Mouse (Mus musculus): ENCODE measurements around the gene Syde2. TPM values are rescaled to one million over a fixed set of nuclear protein-coding genes. Genes with fewer than 3 reads are reported as not detected.
"Not testable (repeated sequence)": the region's sequence is repeated elsewhere in the genome, so short reads cannot be mapped to it uniquely, and the experiment has no call there.

Gene Syde2
- polyA plus RNA-seq, 1 experiment from 2014 or later = 2.4 TPM

- H3K27me3 ChIP-seq (replicated peaks; ENCODE audit: control insufficient read depth, insufficient read depth, low read length) = no peaks in the 10 kb centered on the region
- no peaks in the 10 kb centered on the region for H3K9me3 ChIP-seq (ENCODE audit: control insufficient read depth, low read length)
- DNase-seq (ENCODE audit: low spot score) (peak; percentile 73), ATAC-seq (ENCODE audit: low read depth) (no peak)
- no peak overlapping the region for H3K4me3 ChIP-seq (ENCODE audit: low read depth, low read length)
- no peak overlapping the region for H3K4me2 ChIP-seq (ENCODE audit: low read depth, low read length)
- H3K27ac ChIP-seq (replicated peaks; ENCODE audit: low read depth, low read length) = no peak overlapping the region; the same call in 1 of the 2 replicates
- H3K9ac ChIP-seq (ENCODE audit: low read depth, low read length) = no peak overlapping the region
- H3K4me1 ChIP-seq (ENCODE audit: control insufficient read depth, insufficient read depth, low read length) = peaks cover 11% of the 10 kb centered on the region
- no peaks in the 10 kb centered on the region for H3K36me3 ChIP-seq (ENCODE audit: control insufficient read depth, insufficient read depth, low read length)
- 65% methylated on average over 10 of the region's 10 CpGs for WGBS
Observed at GRCm38 (mm10) chr3:145992796-145993195, 5.1 kb downstream of the Syde2 start.

DNA sequence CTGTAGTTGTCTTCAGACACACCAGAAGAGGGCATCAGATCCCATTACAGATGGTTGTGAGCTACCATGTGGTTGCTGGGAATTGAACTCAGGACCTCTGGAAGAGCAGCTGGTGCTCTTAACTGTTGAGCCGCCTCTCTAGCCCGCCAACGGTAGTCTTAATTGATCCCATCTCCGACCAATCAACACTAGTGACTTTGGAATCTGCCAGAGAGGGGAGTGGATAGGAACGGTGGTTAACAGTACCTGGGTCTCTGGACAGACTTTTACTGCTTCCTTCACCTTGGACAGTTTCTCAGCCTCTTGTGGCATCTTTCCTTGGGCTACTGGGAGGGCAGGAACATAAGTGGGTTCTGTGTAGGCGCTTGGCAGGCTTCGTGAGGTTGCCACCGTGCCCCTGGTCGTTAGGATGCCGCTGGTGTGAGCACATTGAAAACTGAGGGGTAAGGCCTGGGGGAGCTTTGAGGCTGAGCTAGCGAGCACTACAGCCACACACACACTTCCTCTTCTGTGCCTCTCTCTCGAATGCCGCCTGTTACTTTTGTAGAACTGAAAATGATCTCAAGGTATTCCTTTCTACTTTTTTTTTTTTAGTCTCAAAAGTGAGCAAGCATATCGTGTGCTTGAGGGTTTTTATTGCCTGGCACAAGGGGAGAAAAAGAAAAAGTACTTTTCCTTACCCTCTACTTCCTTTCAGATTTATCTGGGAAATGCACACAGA, 6.0 kb downstream of the Syde2 start:
- peaks cover 6% of the 10 kb centered on the region; the same call in 1 of the 2 replicates for H3K36me3 ChIP-seq (ENCODE audit: control insufficient read depth, insufficient read depth, low read length)

GRCm38 (mm10) chr3:145995489-145995888, 7.8 kb downstream of the Syde2 start:
- no peaks in the 10 kb centered on the region for H3K9me3 ChIP-seq (ENCODE audit: control insufficient read depth, low read length)
- H3K27me3 ChIP-seq (replicated peaks; ENCODE audit: control insufficient read depth, insufficient read depth, low read length) = no peaks in the 10 kb centered on the region
- no peak for DNase-seq (ENCODE audit: low spot score)
- ATAC-seq (ENCODE audit: low read depth) = no peak
- no peak overlapping the region for H3K27ac ChIP-seq (replicated peaks; ENCODE audit: low read depth, low read length)
- 87% methylated on average over 5 of the region's 5 CpGs for WGBS
- H3K4me2 ChIP-seq (ENCODE audit: low read depth, low read length) = no peak overlapping the region
- H3K9ac ChIP-seq (ENCODE audit: low read depth, low read length) = no peak overlapping the region
- peaks cover 8% of the 10 kb centered on the region for H3K4me1 ChIP-seq (ENCODE audit: control insufficient read depth, insufficient read depth, low read length)
- H3K4me3 ChIP-seq (ENCODE audit: low read depth, low read length) = no peak overlapping the region
- H3K36me3 ChIP-seq (ENCODE audit: control insufficient read depth, insufficient read depth, low read length) = peaks cover 20% of the 10 kb centered on the region

More for the DNA sequence above, 6.0 kb downstream of the Syde2 start:
- ATAC-seq (ENCODE audit: low read depth) (no peak), DNase-seq (ENCODE audit: low spot score) (no peak)
- H3K27me3 ChIP-seq (replicated peaks; ENCODE audit: control insufficient read depth, insufficient read depth, low read length) = no peaks in the 10 kb centered on the region
- no peaks in the 10 kb centered on the region for H3K9me3 ChIP-seq (ENCODE audit: control insufficient read depth, low read length)
- WGBS = 77% methylated on average over 14 of the region's 14 CpGs
- peaks cover 11% of the 10 kb centered on the region for H3K4me1 ChIP-seq (ENCODE audit: control insufficient read depth, insufficient read depth, low read length)
- no peak overlapping the region for H3K9ac ChIP-seq (ENCODE audit: low read depth, low read length)
- no peak overlapping the region for H3K27ac ChIP-seq (replicated peaks; ENCODE audit: low read depth, low read length)
- no peak overlapping the region for H3K4me2 ChIP-seq (ENCODE audit: low read depth, low read length)
- no peak overlapping the region for H3K4me3 ChIP-seq (ENCODE audit: low read depth, low read length)

GRCm38 (mm10) chr3:145996539-145996938, 8.9 kb downstream of the Syde2 start:
- H3K36me3 ChIP-seq (ENCODE audit: control insufficient read depth, insufficient read depth, low read length) = peaks cover 30% of the 10 kb centered on the region
- H3K4me3 ChIP-seq (ENCODE audit: low read depth, low read length); ATAC-seq (ENCODE audit: low read depth); H3K27me3 ChIP-seq (replicated peaks; ENCODE audit: control insufficient read depth, insufficient read depth, low read length); H3K9me3 ChIP-seq (ENCODE audit: control insufficient read depth, low read length); DNase-seq (ENCODE audit: low spot score); H3K9ac ChIP-seq (ENCODE audit: low read depth, low read length); H3K27ac ChIP-seq (replicated peaks; ENCODE audit: low read depth, low read length); H3K4me1 ChIP-seq (ENCODE audit: control insufficient read depth, insufficient read depth, low read length); H3K4me2 ChIP-seq (ENCODE audit: low read depth, low read length): not testable (repeated sequence)
- 75% methylated on average over 4 of the region's 5 CpGs for WGBS

DNA sequence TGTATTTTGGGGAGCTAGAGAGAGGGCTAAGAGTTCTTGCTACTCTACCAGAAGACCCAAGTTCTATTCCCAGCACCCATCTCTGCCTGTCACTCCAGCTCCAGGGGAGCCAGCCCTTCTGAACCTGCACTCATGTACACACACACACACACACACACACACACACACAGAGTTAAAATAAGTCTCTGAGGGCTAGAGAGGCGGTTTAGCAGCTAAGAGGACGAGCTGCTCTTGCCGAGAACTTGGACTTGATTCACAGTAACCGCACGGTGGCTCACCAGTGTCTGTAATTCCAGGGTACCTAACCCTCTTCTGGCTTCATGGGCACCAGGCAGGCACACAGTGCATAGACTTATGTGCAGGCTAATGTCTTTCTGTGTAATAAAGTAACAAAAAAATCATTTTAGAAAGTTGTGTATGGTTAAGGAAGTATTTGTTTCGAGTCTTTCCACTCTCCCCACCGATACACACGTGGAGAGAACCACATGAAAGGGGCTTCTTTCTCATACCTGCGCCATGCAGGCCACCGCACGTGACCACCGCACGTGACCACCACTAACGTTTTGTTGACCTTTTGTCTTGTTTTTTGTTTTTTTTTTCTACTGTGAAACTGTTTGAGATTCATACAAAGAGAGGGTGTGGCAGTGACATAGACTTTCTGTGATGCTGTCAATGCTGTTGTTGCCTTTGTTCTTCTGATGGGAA, 16.8 kb downstream of the Syde2 start:
- Histone ChIP-seq H3K4me2 (ENCODE audit: low read depth, low read length) (no peak overlapping the region), H3K4me3 (ENCODE audit: low read depth, low read length) (no peak overlapping the region), H3K4me1 (ENCODE audit: control insufficient read depth, insufficient read depth, low read length) (0 out of 2 replicates have a peak, but pooled peaks cover 2% of the 10 kb centered on the region), H3K9ac (ENCODE audit: low read depth, low read length) (no peak overlapping the region), H3K27ac (replicated peaks; ENCODE audit: low read depth, low read length) (no peak overlapping the region), H3K27me3 (replicated peaks; ENCODE audit: control insufficient read depth, insufficient read depth, low read length) (no peaks in the 10 kb centered on the region), H3K9me3 (ENCODE audit: control insufficient read depth, low read length) (no peaks in the 10 kb centered on the region), H3K36me3 (ENCODE audit: control insufficient read depth, insufficient read depth, low read length) (peaks cover 69% of the 10 kb centered on the region)
- DNase-seq (ENCODE audit: low spot score) (no peak), ATAC-seq (ENCODE audit: low read depth) (no peak)
- 92% methylated on average over 14 of the region's 14 CpGs for WGBS

DNA sequence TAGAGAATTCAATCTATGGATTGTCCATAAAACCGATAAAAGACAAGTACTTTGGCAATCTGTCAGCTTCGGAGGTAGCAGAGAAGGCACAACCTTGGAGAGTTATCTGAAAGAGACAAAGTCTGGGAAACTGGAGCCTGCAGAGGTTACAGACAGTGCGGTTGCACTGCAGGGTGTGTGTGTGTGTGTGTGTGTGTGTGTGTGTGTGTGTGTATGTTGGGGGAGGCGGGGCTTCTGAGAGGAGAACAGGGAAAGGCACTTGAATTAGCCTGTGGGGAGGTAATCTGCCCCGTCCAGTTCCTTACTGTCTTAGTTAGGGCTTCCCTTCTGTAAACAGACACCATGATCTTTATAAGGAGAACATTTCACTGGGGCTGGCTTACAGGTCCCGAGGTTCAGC, 20.2 kb downstream of the Syde2 start:
- Histone ChIP-seq H3K27me3 (replicated peaks; ENCODE audit: control insufficient read depth, insufficient read depth, low read length) (no peaks in the 10 kb centered on the region), H3K4me3 (ENCODE audit: low read depth, low read length) (no peak overlapping the region), H3K4me1 (ENCODE audit: control insufficient read depth, insufficient read depth, low read length) (peaks cover 9% of the 10 kb centered on the region; the same call in 1 of the 2 replicates), H3K9ac (ENCODE audit: low read depth, low read length) (no peak overlapping the region), H3K27ac (replicated peaks; ENCODE audit: low read depth, low read length) (no peak overlapping the region), H3K9me3 (ENCODE audit: control insufficient read depth, low read length) (no peaks in the 10 kb centered on the region), H3K36me3 (ENCODE audit: control insufficient read depth, insufficient read depth, low read length) (peaks cover 43% of the 10 kb centered on the region), H3K4me2 (ENCODE audit: low read depth, low read length) (no peak overlapping the region)
- 78% methylated on average over 6 of the region's 6 CpGs for WGBS
- ATAC-seq (ENCODE audit: low read depth) (no peak), DNase-seq (ENCODE audit: low spot score) (no peak)

- no peaks in the 10 kb centered on the region for H3K9me3 ChIP-seq (ENCODE audit: control insufficient read depth, low read length)
- peaks cover 9% of the 10 kb centered on the region; the same call in 1 of the 2 replicates for H3K4me1 ChIP-seq (ENCODE audit: control insufficient read depth, insufficient read depth, low read length)
- DNase-seq (ENCODE audit: low spot score) = peak; percentile 90
- H3K9ac ChIP-seq (ENCODE audit: low read depth, low read length) = peak overlapping the region; percentile 25; the same call in 1 of the 2 replicates
- H3K27ac ChIP-seq (replicated peaks; ENCODE audit: low read depth, low read length) = peak overlapping the region; percentile 87
- H3K27me3 ChIP-seq (replicated peaks; ENCODE audit: control insufficient read depth, insufficient read depth, low read length) = no peaks in the 10 kb centered on the region
- 0 out of 2 replicates have a peak overlapping the region, but pooled peaks have one; percentile 7 for H3K4me3 ChIP-seq (ENCODE audit: low read depth, low read length)
- 30% methylated on average over 19 of the region's 20 CpGs for WGBS
- ATAC-seq (ENCODE audit: low read depth) = peak; percentile 88
- H3K36me3 ChIP-seq (ENCODE audit: control insufficient read depth, insufficient read depth, low read length) = peaks cover 42% of the 10 kb centered on the region
- H3K4me2 ChIP-seq (ENCODE audit: low read depth, low read length) = peak overlapping the region; percentile 33
Observed at GRCm38 (mm10) chr3:146009859-146010645, 22.4 kb downstream of the Syde2 start.

DNA sequence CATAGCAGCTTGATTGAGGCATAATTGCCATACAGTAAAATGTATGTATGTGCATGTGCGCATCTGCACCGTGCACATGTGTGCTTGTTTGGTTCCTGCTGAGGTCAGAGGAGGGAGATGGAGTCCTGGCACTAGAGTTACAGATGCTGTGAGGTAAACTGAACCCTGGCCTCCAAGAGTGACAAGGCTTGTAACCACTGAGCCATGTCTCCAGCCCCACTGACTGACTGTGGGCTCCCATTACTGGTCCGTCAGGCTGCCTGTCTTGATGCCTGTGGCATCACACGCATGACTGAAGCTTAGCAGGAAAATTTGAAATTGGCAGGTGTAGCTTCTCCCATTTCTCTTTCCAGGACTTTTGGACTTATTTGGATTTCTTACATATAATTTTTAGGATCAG, 23.1 kb downstream of the Syde2 start:
- DNase-seq (ENCODE audit: low spot score) = no peak
- peaks cover 47% of the 10 kb centered on the region for H3K36me3 ChIP-seq (ENCODE audit: control insufficient read depth, insufficient read depth, low read length)
- peak overlapping the region; percentile 87 for H3K27ac ChIP-seq (replicated peaks; ENCODE audit: low read depth, low read length)
- no peaks in the 10 kb centered on the region for H3K9me3 ChIP-seq (ENCODE audit: control insufficient read depth, low read length)
- WGBS = 69% methylated on average over 4 of the region's 4 CpGs
- no peak overlapping the region for H3K4me3 ChIP-seq (ENCODE audit: low read depth, low read length)
- H3K4me1 ChIP-seq (ENCODE audit: control insufficient read depth, insufficient read depth, low read length) = peaks cover 9% of the 10 kb centered on the region; the same call in 1 of the 2 replicates
- H3K9ac ChIP-seq (ENCODE audit: low read depth, low read length) = no peak overlapping the region
- H3K4me2 ChIP-seq (ENCODE audit: low read depth, low read length) = peak overlapping the region; percentile 33; the same call in 1 of the 2 replicates
- ATAC-seq (ENCODE audit: low read depth) = peak; percentile 75
- no peaks in the 10 kb centered on the region for H3K27me3 ChIP-seq (replicated peaks; ENCODE audit: control insufficient read depth, insufficient read depth, low read length)

Measured in embryonic facial prominence, embryonic 14.5 days (tissue).